Mouse (Mus musculus): ENCODE data around the gene Ugt1a2. TPM values are rescaled to one million over a fixed set of nuclear protein-coding genes. Genes with fewer than 3 reads are reported as not detected.

Gene Ugt1a2
- polyA plus RNA-seq, 1 experiment = not detected

DNA sequence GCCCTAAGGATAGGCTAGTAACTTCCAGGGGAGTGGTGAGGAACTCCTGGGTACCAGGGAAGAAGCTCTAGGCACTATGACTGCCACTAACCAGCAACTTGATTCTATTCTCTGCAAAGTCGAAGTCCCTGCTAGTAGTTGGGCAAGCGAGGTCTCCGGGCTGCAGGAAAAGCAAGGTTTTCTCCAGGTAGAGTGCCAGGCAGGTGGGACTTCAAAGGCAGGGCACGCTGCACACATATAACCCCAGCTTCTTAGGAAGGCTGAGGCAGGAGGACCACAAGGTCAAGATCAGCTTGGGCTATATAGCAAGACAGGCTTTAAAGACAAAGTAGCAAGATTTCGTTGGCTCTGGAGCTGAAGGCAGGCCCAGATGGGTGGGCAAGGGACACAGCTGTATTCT lies 63.4 kb downstream of the Ugt1a2 start:
- peaks cover 23% of the 10 kb centered on the region for H3K4me1 ChIP-seq (ENCODE audit: control insufficient read depth)
- no peaks in the 10 kb centered on the region for H3K9me3 ChIP-seq (ENCODE audit: control insufficient read depth, low read length)
- no peak overlapping the region for H3K4me3 ChIP-seq (replicated peaks)
- H3K27me3 ChIP-seq (ENCODE audit: control insufficient read depth) = no peaks in the 10 kb centered on the region
- H3K36me3 ChIP-seq (ENCODE audit: control insufficient read depth) = peaks cover 97% of the 10 kb centered on the region
- TF ChIP-seq TAL1 (IDR thresholded peaks at IDR 0.05; ENCODE audit: low read length) (no peak), GATA1 (IDR thresholded peaks at IDR 0.05; ENCODE audit: low read length) (no peak)

DNA sequence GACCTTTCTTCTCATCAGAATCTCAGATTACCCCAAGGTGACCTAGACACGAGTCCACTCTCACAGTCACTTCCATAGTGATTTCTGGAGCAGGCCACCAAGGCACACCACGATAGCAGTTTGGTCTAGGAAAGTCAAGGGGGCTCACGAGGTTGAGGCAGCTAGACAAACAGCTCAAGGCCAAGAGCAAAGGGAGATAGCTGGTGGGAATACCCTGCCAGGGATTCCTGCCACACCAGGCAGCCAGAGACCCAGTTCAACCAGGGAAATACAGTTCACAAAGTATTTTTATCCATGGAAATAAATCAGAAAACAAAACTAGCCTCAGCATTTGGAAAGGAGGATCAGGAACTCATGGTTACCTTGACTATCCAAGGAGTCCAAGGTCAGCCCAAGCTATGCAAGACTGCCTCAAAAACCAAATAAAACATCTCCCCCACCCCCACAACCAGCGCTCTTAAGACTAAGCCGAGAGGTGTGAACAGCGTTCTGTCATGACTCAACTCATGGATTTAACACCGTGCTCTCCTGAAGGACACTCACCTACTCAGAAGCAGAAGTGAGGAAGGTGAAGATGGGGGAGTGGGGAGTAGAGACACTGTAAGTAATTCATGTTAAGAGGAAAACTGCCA lies 64.0 kb downstream of the Ugt1a2 start:
- H3K9me3 ChIP-seq (ENCODE audit: control insufficient read depth, low read length) = no peaks in the 10 kb centered on the region
- H3K36me3 ChIP-seq (ENCODE audit: control insufficient read depth) = peaks cover 100% of the 10 kb centered on the region
- TF ChIP-seq GATA1 (IDR thresholded peaks at IDR 0.05; ENCODE audit: low read length) = no peak
- no peak for TF ChIP-seq TAL1 (IDR thresholded peaks at IDR 0.05; ENCODE audit: low read length)
- no peaks in the 10 kb centered on the region for H3K27me3 ChIP-seq (ENCODE audit: control insufficient read depth)
- H3K4me3 ChIP-seq (replicated peaks) = no peak overlapping the region
- H3K4me1 ChIP-seq (ENCODE audit: control insufficient read depth) = peaks cover 20% of the 10 kb centered on the region

DNA sequence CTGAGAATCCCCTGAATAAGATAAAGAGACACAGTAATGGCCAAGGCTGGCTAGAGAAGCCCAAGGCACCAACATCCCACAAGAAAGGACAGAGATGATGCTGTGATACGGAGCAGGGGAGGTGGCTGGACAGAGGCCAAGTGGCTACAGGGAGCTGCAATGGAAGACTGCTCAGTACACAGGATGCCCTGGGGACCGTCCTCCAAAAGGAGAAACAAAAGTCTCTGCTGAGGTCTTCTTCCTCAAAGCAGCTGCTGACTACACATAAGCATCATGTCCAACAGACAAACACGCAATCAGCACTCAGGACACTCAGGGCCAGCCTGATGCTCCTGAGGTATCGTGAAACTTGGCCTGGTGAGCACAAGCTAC lies 64.5 kb downstream of the Ugt1a2 start:
- Histone ChIP-seq H3K4me3 (replicated peaks) (no peak overlapping the region), H3K36me3 (ENCODE audit: control insufficient read depth) (peaks cover 100% of the 10 kb centered on the region), H3K27me3 (ENCODE audit: control insufficient read depth) (no peaks in the 10 kb centered on the region), H3K4me1 (ENCODE audit: control insufficient read depth) (peaks cover 16% of the 10 kb centered on the region), H3K9me3 (ENCODE audit: control insufficient read depth, low read length) (no peaks in the 10 kb centered on the region)
- TF ChIP-seq TAL1 (IDR thresholded peaks at IDR 0.05; ENCODE audit: low read length) (no peak), GATA1 (IDR thresholded peaks at IDR 0.05; ENCODE audit: low read length) (no peak)

DNA sequence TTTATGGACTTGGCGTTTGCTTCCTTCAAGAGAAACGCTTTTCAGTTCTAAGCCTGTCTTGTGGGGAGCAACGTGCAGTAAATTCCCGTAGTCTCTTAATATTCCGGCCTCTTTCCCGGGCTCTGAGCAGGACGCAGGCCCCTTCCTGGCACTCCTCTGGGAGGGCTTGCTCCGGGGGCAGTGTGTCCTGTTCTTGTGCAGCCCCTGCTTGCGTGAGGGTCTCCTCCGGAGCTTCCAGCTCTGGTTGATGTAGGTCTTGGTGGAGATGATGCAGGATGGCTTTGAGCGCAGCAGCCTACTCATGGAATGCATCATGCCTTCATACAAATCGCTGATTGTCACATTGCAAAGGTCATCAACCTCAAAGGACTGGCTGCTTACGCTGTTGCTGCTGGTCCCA lies 65.7 kb downstream of the Ugt1a2 start:
- TF ChIP-seq GATA1 (IDR thresholded peaks at IDR 0.05; ENCODE audit: low read length) (no peak), TAL1 (IDR thresholded peaks at IDR 0.05; ENCODE audit: low read length) (no peak)
- Histone ChIP-seq H3K36me3 (ENCODE audit: control insufficient read depth) (peaks cover 98% of the 10 kb centered on the region), H3K4me3 (replicated peaks) (no peak overlapping the region), H3K9me3 (ENCODE audit: control insufficient read depth, low read length) (peaks cover under 1% of the 10 kb centered on the region), H3K27me3 (ENCODE audit: control insufficient read depth) (no peaks in the 10 kb centered on the region), H3K4me1 (ENCODE audit: control insufficient read depth) (peaks cover 10% of the 10 kb centered on the region)

DNA sequence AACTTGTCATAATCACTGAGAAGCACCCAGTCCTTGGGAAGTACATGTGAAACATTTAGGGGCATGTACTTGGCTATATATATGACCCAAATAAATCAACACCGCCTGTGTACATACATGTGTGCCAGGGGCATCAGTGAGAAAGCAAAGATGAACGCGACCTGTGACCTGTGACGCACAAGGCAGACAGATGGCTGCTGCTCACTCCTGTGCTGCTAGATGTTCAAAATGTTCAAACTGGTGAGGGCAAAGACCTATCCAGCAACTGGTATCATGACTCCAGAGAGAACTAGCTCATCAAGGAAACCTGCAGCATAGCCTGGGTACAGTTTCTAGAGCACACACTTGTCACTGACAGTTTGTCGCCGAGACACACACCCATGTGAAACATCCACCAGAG lies 67.1 kb downstream of the Ugt1a2 start:
- Histone ChIP-seq H3K9me3 (ENCODE audit: control insufficient read depth, low read length) (peaks cover 13% of the 10 kb centered on the region), H3K4me3 (replicated peaks) (no peak overlapping the region), H3K36me3 (ENCODE audit: control insufficient read depth) (peaks cover 98% of the 10 kb centered on the region), H3K27me3 (ENCODE audit: control insufficient read depth) (no peaks in the 10 kb centered on the region), H3K4me1 (ENCODE audit: control insufficient read depth) (no peaks in the 10 kb centered on the region)
- 0 out of 3 replicates have a peak, but pooled peaks have one; percentile 21 for TF ChIP-seq TAL1 (IDR thresholded peaks at IDR 0.05; ENCODE audit: low read length)
- TF ChIP-seq GATA1 (IDR thresholded peaks at IDR 0.05; ENCODE audit: low read length) = no peak

DNA sequence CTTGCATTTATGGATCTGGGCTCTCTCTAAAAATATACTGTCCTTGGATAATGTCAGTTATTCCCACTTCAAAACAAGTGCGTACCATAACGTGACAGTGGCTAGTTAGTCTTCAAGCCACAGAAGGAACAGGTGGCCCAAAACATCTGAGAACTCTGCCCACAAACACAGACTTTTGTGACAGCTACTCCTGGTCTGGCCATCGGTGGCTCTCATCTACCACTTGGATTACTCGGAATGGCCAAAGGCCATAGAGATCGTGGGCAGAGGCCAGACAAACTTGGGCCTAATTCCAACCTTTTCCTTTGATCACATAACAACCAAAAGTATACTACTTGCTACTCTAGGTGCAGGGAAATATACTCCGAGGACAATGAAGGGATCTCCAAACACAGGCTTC lies 67.7 kb downstream of the Ugt1a2 start:
- H3K36me3 ChIP-seq (ENCODE audit: control insufficient read depth) = peaks cover 98% of the 10 kb centered on the region
- H3K4me1 ChIP-seq (ENCODE audit: control insufficient read depth) = no peaks in the 10 kb centered on the region
- H3K4me3 ChIP-seq (replicated peaks) = no peak overlapping the region
- no peaks in the 10 kb centered on the region for H3K27me3 ChIP-seq (ENCODE audit: control insufficient read depth)
- no peak for TF ChIP-seq TAL1 (IDR thresholded peaks at IDR 0.05; ENCODE audit: low read length)
- no peak for TF ChIP-seq GATA1 (IDR thresholded peaks at IDR 0.05; ENCODE audit: low read length)
- peaks cover 13% of the 10 kb centered on the region for H3K9me3 ChIP-seq (ENCODE audit: control insufficient read depth, low read length)

Other genes with a start within 250 kb of the Ugt1a2 start
- 0.02 and 0.03 TPM in 2 replicates for gene Usp40, start 192.1 kb upstream of the Ugt1a2 start, polyA plus RNA-seq (2012)
- 0.04 TPM in 1 of 2 replicates, not detected in the other for gene Ugt1a10, start 145.2 kb upstream of the Ugt1a2 start, polyA plus RNA-seq (2012)
- not detected in 2 replicates for gene Ugt1a9, start 129.8 kb upstream of the Ugt1a2 start, polyA plus RNA-seq (2012)
- gene Ugt1a8, start 112.8 kb upstream of the Ugt1a2 start, polyA plus RNA-seq (2012) = not detected in 2 replicates
- 0.06 TPM in 1 of 2 replicates, not detected in the other for gene Ugt1a7c, start 105.5 kb upstream of the Ugt1a2 start, polyA plus RNA-seq (2012)
- not detected in 2 replicates for gene Ugt1a6b, start 97.3 kb upstream of the Ugt1a2 start, polyA plus RNA-seq (2012)
- gene Ugt1a6a, start 65.8 kb upstream of the Ugt1a2 start, polyA plus RNA-seq (2012) = not detected in 2 replicates
- gene Ugt1a5, start 34.6 kb upstream of the Ugt1a2 start, polyA plus RNA-seq (2012) = not detected in 2 replicates
- gene Dnajb3, start 5.2 kb downstream of the Ugt1a2 start, polyA plus RNA-seq (2012) = 5.5 and 6.1 TPM in 2 replicates
- 0.02 TPM in 1 of 2 replicates, not detected in the other for gene Ugt1a1, start 11.4 kb downstream of the Ugt1a2 start, polyA plus RNA-seq (2012)
- not detected in 2 replicates for gene Mroh2a, start 26.4 kb downstream of the Ugt1a2 start, polyA plus RNA-seq (2012)
- gene Hjurp, start 77.0 kb downstream of the Ugt1a2 start, polyA plus RNA-seq (2012) = 1.1 and 2.2 TPM in 2 replicates
- not detected in 2 replicates for gene Trpm8, start 77.1 kb downstream of the Ugt1a2 start, polyA plus RNA-seq (2012)
- gene Spp2, start 206.4 kb downstream of the Ugt1a2 start, polyA plus RNA-seq (2012) = not detected in 2 replicates